ENCODE assay signal across 21 mouse cellular contexts in genomic region chr11:109909801-109910200, GRCm38 (mm10).
DNase-seq lines count a peak whose midpoint lies in the region; ATAC-seq and TF ChIP-seq lines count a peak whose summit lies in the region.
"Had no signal": no experiment of that assay in that cellular context is flagged by ENCODE, and none has a peak within 500 bp of the region (broad histone marks: within the 10 kb centered on the region; RNA-seq: fewer than 3 reads in every experiment).

No protein-coding gene starts in this region.

- no peaks in the 10 kb centered on the region for H3K9me3 ChIP-seq in liver, postnatal 0 days (ENCODE audit: low read length)
- no peaks in the 10 kb centered on the region for H3K9me3 ChIP-seq in embryonic facial prominence, embryonic 10.5 days
- H3K9me3 ChIP-seq: forebrain, embryonic 15.5 days; hindbrain, embryonic 15.5 days; liver, embryonic 15.5 days had no signal

- no peak overlapping the region for H3K27ac ChIP-seq in liver, adult 2 months (replicated peaks; ENCODE audit: insufficient read depth, low read depth, low read length)
- H3K27ac ChIP-seq in liver, postnatal 0 days (ENCODE audit: low read depth): no peak overlapping the region
- 0 out of 2 replicates have a peak overlapping the region, but pooled peaks have one; percentile 40 for H3K27ac ChIP-seq in embryonic facial prominence, embryonic 10.5 days (replicated peaks)
- H3K27ac ChIP-seq: forebrain, embryonic 15.5 days; hindbrain, embryonic 15.5 days; liver, embryonic 15.5 days had no signal

- H3K79me2 ChIP-seq in liver, adult 2 months (ENCODE audit: control insufficient read depth, insufficient read depth, low read length): no peaks in the 10 kb centered on the region
- H3K79me2 ChIP-seq in myocyte (ENCODE audit: control insufficient read depth, insufficient read depth): no peaks in the 10 kb centered on the region

- 74% methylated on average over 2 of the region's 2 CpGs for WGBS in liver, adult 2 months
- 63% methylated on average over 2 of the region's 2 CpGs for WGBS in liver, postnatal 0 days (ENCODE audit: insufficient replicate concordance)
- 53% methylated on average over 2 of the region's 2 CpGs for WGBS in embryonic facial prominence, embryonic 10.5 days

- H3K4me2 ChIP-seq in liver, postnatal 0 days (ENCODE audit: low read depth, low read length): no peak overlapping the region
- H3K4me2 ChIP-seq in myocyte (ENCODE audit: low read depth): peak overlapping the region; percentile 44
- H3K4me2 ChIP-seq: forebrain, embryonic 15.5 days; hindbrain, embryonic 15.5 days; limb, embryonic 12.5 days; liver, embryonic 15.5 days had no signal

- ATAC-seq in liver, postnatal 0 days: no peak
- ATAC-seq: forebrain, embryonic 15.5 days; intestine, embryonic 16.5 days had no signal

- no peak overlapping the region for H3ac ChIP-seq in myocyte (ENCODE audit: control insufficient read depth, insufficient read length)

- H3K36me3 ChIP-seq in liver, adult 2 months (ENCODE audit: control insufficient read depth, insufficient read depth, low read length): no peaks in the 10 kb centered on the region
- H3K36me3 ChIP-seq in liver, postnatal 0 days (replicated peaks; ENCODE audit: insufficient read depth, low read length): no peaks in the 10 kb centered on the region
- no peaks in the 10 kb centered on the region for H3K36me3 ChIP-seq in embryonic facial prominence, embryonic 10.5 days (replicated peaks)
- no peaks in the 10 kb centered on the region for H3K36me3 ChIP-seq in myocyte (ENCODE audit: control insufficient read depth, insufficient read depth)
- H3K36me3 ChIP-seq: forebrain, embryonic 15.5 days; hindbrain, embryonic 15.5 days; limb, embryonic 12.5 days; liver, embryonic 15.5 days had no signal

- no peak overlapping the region for H3K4me3 ChIP-seq in liver, adult 2 months (ENCODE audit: insufficient read depth, low read depth, low read length)
- H3K4me3 ChIP-seq in liver, postnatal 0 days (ENCODE audit: low read depth, low read length): no peak overlapping the region
- H3K4me3 ChIP-seq in embryonic facial prominence, embryonic 10.5 days: no peak overlapping the region
- H3K4me3 ChIP-seq in myocyte: no peak overlapping the region
- H3K4me3 ChIP-seq: forebrain, embryonic 15.5 days; hindbrain, embryonic 15.5 days; limb, embryonic 12.5 days; liver, embryonic 15.5 days had no signal

- no peak for TF ChIP-seq EP300 in liver, postnatal 0 days (IDR thresholded peaks at IDR 0.05; ENCODE audit: low read depth)

- no peak for TF ChIP-seq POLR2A in liver, adult 2 months (IDR thresholded peaks at IDR 0.05; ENCODE audit: extremely low read depth, insufficient read depth, low read length)
- TF ChIP-seq POLR2A in myocyte (IDR thresholded peaks at IDR 0.05; ENCODE audit: insufficient read length, low read depth): no peak

- no peaks in the 10 kb centered on the region for H3K27me3 ChIP-seq in liver, adult 2 months (ENCODE audit: control insufficient read depth, insufficient read depth, low read length)
- H3K27me3 ChIP-seq in liver, postnatal 0 days (ENCODE audit: insufficient read depth, low read length): no peaks in the 10 kb centered on the region
- no peaks in the 10 kb centered on the region for H3K27me3 ChIP-seq in embryonic facial prominence, embryonic 10.5 days (replicated peaks; ENCODE audit: low read depth, poor library complexity, severe bottlenecking)
- H3K27me3 ChIP-seq in myocyte (ENCODE audit: control insufficient read depth, insufficient read depth, insufficient read length): no peaks in the 10 kb centered on the region
- H3K27me3 ChIP-seq: forebrain, embryonic 15.5 days; hindbrain, embryonic 15.5 days; limb, embryonic 12.5 days; liver, embryonic 15.5 days had no signal

- no peaks in the 10 kb centered on the region for H3K4me1 ChIP-seq in liver, adult 2 months (ENCODE audit: control insufficient read depth, insufficient read depth, low read length)
- H3K4me1 ChIP-seq in liver, postnatal 0 days (ENCODE audit: insufficient read depth): no peaks in the 10 kb centered on the region
- peaks cover 18% of the 10 kb centered on the region for H3K4me1 ChIP-seq in embryonic facial prominence, embryonic 10.5 days
- H3K4me1 ChIP-seq: forebrain, embryonic 15.5 days; hindbrain, embryonic 15.5 days; liver, embryonic 15.5 days had no signal

- DNase-seq in heart, adult 11 months: peak; percentile 89
- no peak for DNase-seq in heart, adult 9 months (ENCODE audit: low spot score in 2 of 2)
- DNase-seq in liver, adult 2 months (ENCODE audit: extremely low read depth, low read depth, low spot score): peak; percentile 12
- DNase-seq in liver, postnatal 0 days: no peak
- no peak for DNase-seq in embryonic facial prominence, embryonic 10.5 days (ENCODE audit: low spot score)
- DNase-seq in spleen, postnatal 4 days (ENCODE audit: low spot score in 2 of 2): no peak
- no peak for DNase-seq in thymus, postnatal 36 days
- DNase-seq: adrenal gland, postnatal 36 days; cerebellum, adult 8-10 months; heart, postnatal 36 days; kidney, postnatal 4 days; layer of hippocampus, adult 9-11 months; lung, postnatal 10 days; retina, postnatal 1 day; thymus, postnatal 14 days had no signal

- no peak for TF ChIP-seq CTCF in liver, adult 2 months (IDR thresholded peaks at IDR 0.05; ENCODE audit: low read depth, low read length)
- TF ChIP-seq CTCF in liver, postnatal 0 days (IDR thresholded peaks at IDR 0.05; ENCODE audit: low read depth): no peak

- no peak overlapping the region for H3K9ac ChIP-seq in liver, adult 2 months (ENCODE audit: low read depth, low read length)
- H3K9ac ChIP-seq in liver, postnatal 0 days (replicated peaks): no peak overlapping the region
- H3K9ac ChIP-seq: forebrain, embryonic 15.5 days; hindbrain, embryonic 15.5 days; limb, embryonic 12.5 days; liver, embryonic 15.5 days had no signal

TF ChIP-seq in myocyte, 11 proteins besides CTCF, POLR2A, EP300 and RAD21:
- TF ChIP-seq POLR2AphosphoS2 (IDR thresholded peaks at IDR 0.05; ENCODE audit: insufficient read length, low read depth) (no peak), TCF12 (IDR thresholded peaks at IDR 0.05; ENCODE audit: insufficient read depth, poor library complexity, severe bottlenecking) (no peak), SRF (IDR thresholded peaks at IDR 0.05; ENCODE audit: control insufficient read depth, insufficient read length, low read depth) (no peak), USF1 (IDR thresholded peaks at IDR 0.05; ENCODE audit: low read depth) (no peak), E2F4 (IDR thresholded peaks at IDR 0.05; ENCODE audit: insufficient read depth) (no peak), CEBPB (IDR thresholded peaks at IDR 0.05; ENCODE audit: insufficient read depth, poor library complexity, severe bottlenecking) (no peak), MYOD1 (IDR thresholded peaks at IDR 0.05; ENCODE audit: control insufficient read depth in 1 of 3, insufficient read length in 2 of 3, low read depth in 2 of 3) (no peak), REST (IDR thresholded peaks at IDR 0.05; ENCODE audit: insufficient read depth, insufficient read length) (no peak), MAX (IDR thresholded peaks at IDR 0.05; ENCODE audit: low read depth) (no peak), MYOG (IDR thresholded peaks at IDR 0.05; ENCODE audit: control insufficient read depth in 1 of 3, insufficient read depth in 1 of 3, insufficient read length in 2 of 3, low read depth in 2 of 3) (no peak), TCF3 (IDR thresholded peaks at IDR 0.05; ENCODE audit: insufficient read length, low read depth) (no peak)

Comparison
In these comparisons a context has a peak if more than half of its experiments do, and no peak if none do; other contexts are left out.
1. DNase-seq: peak in heart, adult 11 months (single experiment) and liver, adult 2 months (single experiment); none in heart, adult 9 months (0 of 2), liver, postnatal 0 days (single experiment), embryonic facial prominence, embryonic 10.5 days (single experiment), spleen, postnatal 4 days (0 of 2) and thymus, postnatal 36 days (0 of 2).